Mouse (Mus musculus): ENCODE results near the gene Zfp354a. TPM values are rescaled to one million over a fixed set of nuclear protein-coding genes. Genes with fewer than 3 reads are reported as not detected.

The Zfp354a gene
- polyA plus RNA-seq, 1 experiment from 2014 or later: 10.2 TPM

DNA sequence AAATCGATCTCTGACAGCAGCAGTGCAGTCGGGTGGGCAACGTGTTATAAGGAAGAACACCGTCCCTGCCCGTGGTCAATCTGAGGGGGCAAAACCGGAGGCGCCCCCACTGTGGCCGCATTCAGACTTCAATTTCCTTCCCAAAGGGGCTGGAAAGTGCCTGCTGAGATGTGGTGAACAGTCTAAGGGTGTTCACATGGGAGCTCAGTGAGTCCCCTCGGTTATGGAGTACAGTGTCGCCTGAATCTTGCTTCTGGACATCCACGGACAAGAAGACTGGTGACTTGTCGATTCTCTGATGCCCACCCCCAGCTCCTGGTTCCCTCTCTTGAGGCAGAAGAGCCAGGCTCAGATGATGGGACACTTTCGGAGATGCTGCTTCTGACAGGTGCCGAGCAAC, 583 bp downstream of the Zfp354a start:
- Histone ChIP-seq H3K4me1 (peaks cover 13% of the 10 kb centered on the region), H3K9me3 (replicated peaks) (no peaks in the 10 kb centered on the region), H3K36me3 (peaks cover 38% of the 10 kb centered on the region), H3K27ac (replicated peaks) (peak overlapping the region; percentile 96), H3K4me3 (peak overlapping the region; percentile 85), H3K27me3 (ENCODE audit: low read depth, poor library complexity, severe bottlenecking) (no peaks in the 10 kb centered on the region)
- DNase-seq (ENCODE audit: low spot score): no peak
- WGBS: 16% methylated on average over 14 of the region's 14 CpGs

- Histone ChIP-seq H3K4me1 (peaks cover 13% of the 10 kb centered on the region), H3K27me3 (ENCODE audit: low read depth, poor library complexity, severe bottlenecking) (no peaks in the 10 kb centered on the region), H3K4me3 (no peak overlapping the region), H3K9me3 (replicated peaks) (no peaks in the 10 kb centered on the region), H3K27ac (replicated peaks) (no peak overlapping the region), H3K36me3 (peaks cover 51% of the 10 kb centered on the region)
- DNase-seq (ENCODE audit: low spot score): no peak
- 96% methylated on average over 6 of the region's 6 CpGs for WGBS
Measured at GRCm38 (mm10) chr11:51060981-51061380, 1.9 kb downstream of the Zfp354a start.

- WGBS: 96% methylated on average over 7 of the region's 7 CpGs
- DNase-seq (ENCODE audit: low spot score): no peak
- Histone ChIP-seq H3K27me3 (ENCODE audit: low read depth, poor library complexity, severe bottlenecking) (no peaks in the 10 kb centered on the region), H3K27ac (replicated peaks) (no peak overlapping the region), H3K9me3 (replicated peaks) (no peaks in the 10 kb centered on the region), H3K4me1 (peaks cover 13% of the 10 kb centered on the region), H3K4me3 (no peak overlapping the region), H3K36me3 (peaks cover 74% of the 10 kb centered on the region)
Measured at GRCm38 (mm10) chr11:51063276-51063675, 4.2 kb downstream of the Zfp354a start.

GRCm38 (mm10) chr11:51063841-51064240, 4.8 kb downstream of the Zfp354a start:
- Histone ChIP-seq H3K27me3 (ENCODE audit: low read depth, poor library complexity, severe bottlenecking) (no peaks in the 10 kb centered on the region), H3K27ac (replicated peaks) (no peak overlapping the region), H3K9me3 (replicated peaks) (peaks cover 2% of the 10 kb centered on the region; the same call in 1 of the 2 replicates), H3K4me1 (peaks cover 13% of the 10 kb centered on the region), H3K4me3 (no peak overlapping the region), H3K36me3 (peaks cover 80% of the 10 kb centered on the region)
- no peak for DNase-seq (ENCODE audit: low spot score)
- WGBS: 93% methylated on average over 8 of the region's 8 CpGs

GRCm38 (mm10) chr11:51084527-51084926, 25.5 kb downstream of the Zfp354a start:
- 56% methylated on average over 7 of the region's 7 CpGs for WGBS
- no peak overlapping the region for H3K4me3 ChIP-seq
- no peaks in the 10 kb centered on the region for H3K36me3 ChIP-seq
- DNase-seq (ENCODE audit: low spot score): no peak
- peaks cover 8% of the 10 kb centered on the region for H3K4me1 ChIP-seq
- no peak overlapping the region for H3K27ac ChIP-seq (replicated peaks)
- no peaks in the 10 kb centered on the region for H3K27me3 ChIP-seq (ENCODE audit: low read depth, poor library complexity, severe bottlenecking)
- no peaks in the 10 kb centered on the region for H3K9me3 ChIP-seq (replicated peaks)

GRCm38 (mm10) chr11:51085269-51085668, 26.2 kb downstream of the Zfp354a start:
- peaks cover 8% of the 10 kb centered on the region for H3K4me1 ChIP-seq
- H3K36me3 ChIP-seq: no peaks in the 10 kb centered on the region
- no peaks in the 10 kb centered on the region for H3K9me3 ChIP-seq (replicated peaks)
- no peak for DNase-seq (ENCODE audit: low spot score)
- no peak overlapping the region for H3K4me3 ChIP-seq
- H3K27me3 ChIP-seq (ENCODE audit: low read depth, poor library complexity, severe bottlenecking): no peaks in the 10 kb centered on the region
- WGBS: 73% methylated on average over 13 of the region's 13 CpGs
- H3K27ac ChIP-seq (replicated peaks): no peak overlapping the region

GRCm38 (mm10) chr11:51107261-51107660, 48.2 kb downstream of the Zfp354a start:
- Histone ChIP-seq H3K4me3 (no peak overlapping the region), H3K27ac (replicated peaks) (no peak overlapping the region), H3K36me3 (no peaks in the 10 kb centered on the region), H3K4me1 (no peaks in the 10 kb centered on the region), H3K27me3 (ENCODE audit: low read depth, poor library complexity, severe bottlenecking) (no peaks in the 10 kb centered on the region), H3K9me3 (replicated peaks) (no peaks in the 10 kb centered on the region; the same call in 1 of the 2 replicates)
- 72% methylated on average over 2 of the region's 2 CpGs for WGBS
- no peak for DNase-seq (ENCODE audit: low spot score)

- no peak for DNase-seq (ENCODE audit: low spot score)
- H3K4me3 ChIP-seq: no peak overlapping the region
- H3K27ac ChIP-seq (replicated peaks): no peak overlapping the region
- no peaks in the 10 kb centered on the region; the same call in 1 of the 2 replicates for H3K9me3 ChIP-seq (replicated peaks)
- no peaks in the 10 kb centered on the region for H3K36me3 ChIP-seq
- 90% methylated on average over 3 of the region's 3 CpGs for WGBS
- H3K27me3 ChIP-seq (ENCODE audit: low read depth, poor library complexity, severe bottlenecking): no peaks in the 10 kb centered on the region
- H3K4me1 ChIP-seq: no peaks in the 10 kb centered on the region
Measured at GRCm38 (mm10) chr11:51110621-51111020, 51.6 kb downstream of the Zfp354a start.

Other genes starting within 250 kb of the Zfp354a start
- 29.4 and 37.8 TPM in 2 replicates for gene Zfp354c, start 231.5 kb upstream of the Zfp354a start, polyA plus RNA-seq (2016; fragmentation: Nextera tagmentation; extraction: Ambion mirVana)
- 0.85 and 0.91 TPM in 2 replicates for gene Zfp879, start 217.7 kb upstream of the Zfp354a start, polyA plus RNA-seq (2016; fragmentation: Nextera tagmentation; extraction: Ambion mirVana)
- gene Grm6, start 208.6 kb upstream of the Zfp354a start, polyA plus RNA-seq (2016; fragmentation: Nextera tagmentation; extraction: Ambion mirVana): not detected in 2 replicates
- gene Zfp454, start 171.6 kb upstream of the Zfp354a start, polyA plus RNA-seq (2016; fragmentation: Nextera tagmentation; extraction: Ambion mirVana): 12.8 and 17.6 TPM in 2 replicates
- 25.1 and 29.9 TPM in 2 replicates for gene Zfp2, start 143.1 kb upstream of the Zfp354a start, polyA plus RNA-seq (2016; fragmentation: Nextera tagmentation; extraction: Ambion mirVana)
- 0.65 and 0.74 TPM in 2 replicates for gene Zfp354b, start 127.6 kb upstream of the Zfp354a start, polyA plus RNA-seq (2016; fragmentation: Nextera tagmentation; extraction: Ambion mirVana)
- gene 4933414I15Rik, start 115.5 kb upstream of the Zfp354a start, polyA plus RNA-seq (2016; fragmentation: Nextera tagmentation; extraction: Ambion mirVana): not detected in 2 replicates
- gene Prop1, start 105.5 kb upstream of the Zfp354a start, polyA plus RNA-seq (2016; fragmentation: Nextera tagmentation; extraction: Ambion mirVana): not detected in 2 replicates
- gene Olfr1378, start 92.7 kb upstream of the Zfp354a start, polyA plus RNA-seq (2016; fragmentation: Nextera tagmentation; extraction: Ambion mirVana): not detected in 2 replicates
- gene Olfr1377, start 77.3 kb upstream of the Zfp354a start, polyA plus RNA-seq (2016; fragmentation: Nextera tagmentation; extraction: Ambion mirVana): not detected in 2 replicates
- gene Olfr51, start 55.7 kb upstream of the Zfp354a start, polyA plus RNA-seq (2016; fragmentation: Nextera tagmentation; extraction: Ambion mirVana): not detected in 2 replicates
- not detected in 2 replicates for gene Olfr54, start 45.0 kb upstream of the Zfp354a start, polyA plus RNA-seq (2016; fragmentation: Nextera tagmentation; extraction: Ambion mirVana)
- gene Olfr1375, start 11.1 kb upstream of the Zfp354a start, polyA plus RNA-seq (2016; fragmentation: Nextera tagmentation; extraction: Ambion mirVana): not detected in 2 replicates
- gene Gm12569, start 161.2 kb downstream of the Zfp354a start, polyA plus RNA-seq (2016; fragmentation: Nextera tagmentation; extraction: Ambion mirVana): not detected in 2 replicates
- 100 and 120 TPM in 2 replicates for gene Clk4, start 202.5 kb downstream of the Zfp354a start, polyA plus RNA-seq (2016; fragmentation: Nextera tagmentation; extraction: Ambion mirVana)
- gene BC049762, start 203.8 kb downstream of the Zfp354a start, polyA plus RNA-seq (2016; fragmentation: Nextera tagmentation; extraction: Ambion mirVana): 0.22 and 0.73 TPM in 2 replicates
- 8.0 and 10.9 TPM in 2 replicates for gene Col23a1, start 230.7 kb downstream of the Zfp354a start, polyA plus RNA-seq (2016; fragmentation: Nextera tagmentation; extraction: Ambion mirVana)

Measured in midbrain, embryonic 10.5 days (tissue).